Mouse (Mus musculus) forebrain, embryonic 14.5 days (tissue): Measurements from ENCODE around the gene Met. TPM values are rescaled to one million over a fixed set of nuclear protein-coding genes. Genes with fewer than 3 reads are reported as not detected.

Experiments used
- ATAC-seq: fragments of 200-750 bp; cut with Nextera tagmentation; 2 replicates; pipeline ENCODE4 v1.8.0; 2017; ENCODE audit warnings: mild to moderate bottlenecking, moderate library complexity
- DNase-seq: peaks from one replicate; pipeline ENCODE4 v3.0.0-alpha.2; 2015; ENCODE audit warnings: low spot score
- H3K27ac ChIP-seq: fragments of 300-500 bp; sonication (generic); 2 replicates; pipeline ENCODE4 v1.5.1; 2014; ENCODE audit warnings: low read depth, mild to moderate bottlenecking, control low read depth, low read length, moderate library complexity
- H3K27me3 ChIP-seq: fragments of 300-500 bp; sonication (generic); replicated peaks from 2 replicates; pipeline ENCODE4 v1.6.1; 2014; ENCODE audit warnings: low read length, control low read depth, mixed read lengths; ENCODE audit not compliant: control insufficient read depth, insufficient read depth
- H3K36me3 ChIP-seq: fragments of 300-500 bp; sonication (generic); 2 replicates; pipeline ENCODE4 v1.6.1; 2014; ENCODE audit warnings: low read length, control low read depth; ENCODE audit not compliant: control insufficient read depth, insufficient read depth
- H3K4me1 ChIP-seq: fragments of 300-500 bp; sonication (generic); 2 replicates; pipeline ENCODE4 v1.6.1; 2014; ENCODE audit warnings: antibody characterized with exemption, low read length, control low read depth; ENCODE audit not compliant: control insufficient read depth, insufficient read depth
- H3K4me2 ChIP-seq: fragments of 300-500 bp; sonication (generic); 2 replicates; pipeline ENCODE4 v1.6.1; 2014; ENCODE audit warnings: mild to moderate bottlenecking, control low read depth, low read length
- H3K4me3 ChIP-seq: fragments of 300-500 bp; sonication (generic); 2 replicates; pipeline ENCODE4 v1.5.1; 2014; ENCODE audit warnings: low read depth, low read length, control low read depth
- H3K9ac ChIP-seq: fragments of 300-500 bp; sonication (generic); 2 replicates; pipeline ENCODE4 v1.6.1; 2014; ENCODE audit warnings: mild to moderate bottlenecking, low read length, control low read depth, moderate library complexity
- H3K9me3 ChIP-seq: fragments of 300-500 bp; sonication (generic); replicated peaks from 2 replicates; pipeline ENCODE4 v1.6.1; 2016; ENCODE audit warnings: low read length, control low read depth, mixed read lengths; ENCODE audit not compliant: control insufficient read depth
- WGBS: fragments of 180-500 bp; shearing (Covaris S2); extraction: QIAGEN DNeasy Blood & Tissue Kit; methylation state at CpG from one replicate; pipeline ENCODE4 v1.1.7; 2014; 5-methylcytosine and 5-hydroxymethylcytosine counted together
- polyA plus RNA-seq: library from polyadenylated mRNA; unstranded; fragments of >200 nt; fragmentation: Nextera tagmentation; extraction: Ambion mirVana; gene quantifications from 2 replicates; pipeline ENCODE4 v1.2.1, GENCODE M21; 2014

Gene Met
- polyA plus RNA-seq, 1 experiment from 2014 or later: 0.98 TPM

DNA sequence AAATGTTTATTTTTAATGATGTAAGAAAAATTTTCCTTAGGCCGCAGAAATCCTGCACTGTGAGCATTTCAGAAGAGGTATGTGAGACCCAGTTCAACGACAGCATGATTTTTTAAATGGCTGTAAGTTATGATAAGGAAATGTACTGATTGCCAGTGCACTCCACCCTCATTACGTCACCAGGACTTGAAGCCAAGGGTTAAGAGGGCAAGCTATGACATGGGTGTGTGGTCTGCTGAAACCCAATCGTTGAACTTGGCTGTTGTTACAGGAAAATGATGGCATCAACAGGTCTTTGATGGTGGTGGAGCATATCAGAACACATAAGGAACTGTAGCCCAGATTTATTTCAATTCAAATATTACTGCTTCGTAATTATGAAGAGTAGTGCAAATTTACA is 109.6 kb downstream of the Met start:
- Histone ChIP-seq H3K4me1 (no peaks in the 10 kb centered on the region), H3K4me3 (no peak overlapping the region), H3K36me3 (no peaks in the 10 kb centered on the region), H3K27me3 (no peaks in the 10 kb centered on the region), H3K9ac (no peak overlapping the region), H3K4me2 (no peak overlapping the region), H3K27ac (no peak overlapping the region), H3K9me3 (no peaks in the 10 kb centered on the region)
- no peak for DNase-seq
- ATAC-seq: no peak
- 93% methylated on average over 5 of the region's 5 CpGs for WGBS

DNA sequence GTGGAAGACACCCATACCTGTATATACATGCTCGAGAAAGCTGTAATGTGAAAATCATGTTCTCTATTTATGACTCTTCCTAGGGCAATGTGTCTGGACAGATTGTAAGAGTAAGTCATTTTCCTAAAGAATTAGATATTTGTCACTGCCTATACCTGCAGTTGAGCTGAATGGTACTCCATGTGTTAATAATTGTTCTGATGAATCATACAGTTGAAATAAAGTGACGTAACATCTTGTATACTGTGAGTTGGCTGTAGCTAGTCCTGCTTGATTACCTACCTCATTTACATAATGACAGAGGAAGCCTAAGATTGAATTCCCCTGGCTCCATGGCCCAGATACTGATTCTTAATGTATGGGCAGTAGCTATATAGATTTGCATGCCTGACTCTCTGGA is 110.1 kb downstream of the Met start:
- WGBS: 85% methylated on average over 2 of the region's 2 CpGs
- Histone ChIP-seq H3K4me3 (no peak overlapping the region), H3K27ac (no peak overlapping the region), H3K4me2 (no peak overlapping the region), H3K9ac (no peak overlapping the region), H3K27me3 (no peaks in the 10 kb centered on the region), H3K9me3 (no peaks in the 10 kb centered on the region), H3K36me3 (no peaks in the 10 kb centered on the region), H3K4me1 (no peaks in the 10 kb centered on the region)
- ATAC-seq (no peak), DNase-seq (no peak)

DNA sequence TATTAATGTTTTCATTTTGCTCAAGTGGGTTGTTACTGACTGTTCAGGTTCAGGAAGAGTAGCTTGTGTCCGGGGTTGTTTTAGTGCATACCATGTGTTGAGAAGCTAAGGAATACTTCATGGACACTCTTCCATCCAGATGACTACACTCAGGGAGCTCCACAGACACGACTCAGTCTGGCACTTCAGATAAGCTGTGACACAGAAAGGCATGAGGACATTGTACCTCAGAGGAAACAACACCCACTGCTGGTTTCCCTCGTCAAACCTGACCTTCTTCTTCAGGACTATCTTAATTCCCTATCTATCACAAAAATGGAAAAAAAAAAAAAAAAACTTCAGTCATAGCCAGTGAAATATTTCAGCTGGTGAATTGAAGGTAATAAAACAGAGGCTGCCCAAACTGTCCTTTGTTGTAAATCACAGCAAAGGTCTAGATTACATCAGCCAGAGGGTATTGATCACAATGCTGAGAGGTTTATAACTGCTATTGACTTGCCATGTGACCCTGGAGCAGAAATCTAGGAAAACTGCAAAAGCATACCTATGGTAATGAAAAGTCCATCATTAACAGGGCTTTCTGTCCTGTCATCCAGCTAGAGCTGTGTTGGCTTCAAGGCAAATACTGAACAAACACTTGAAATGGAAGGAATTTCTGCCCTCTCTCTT is 114.6 kb downstream of the Met start:
- Histone ChIP-seq H3K36me3 (no peaks in the 10 kb centered on the region), H3K9me3 (no peaks in the 10 kb centered on the region)
- WGBS: 85% methylated on average over 3 of the region's 3 CpGs

DNA sequence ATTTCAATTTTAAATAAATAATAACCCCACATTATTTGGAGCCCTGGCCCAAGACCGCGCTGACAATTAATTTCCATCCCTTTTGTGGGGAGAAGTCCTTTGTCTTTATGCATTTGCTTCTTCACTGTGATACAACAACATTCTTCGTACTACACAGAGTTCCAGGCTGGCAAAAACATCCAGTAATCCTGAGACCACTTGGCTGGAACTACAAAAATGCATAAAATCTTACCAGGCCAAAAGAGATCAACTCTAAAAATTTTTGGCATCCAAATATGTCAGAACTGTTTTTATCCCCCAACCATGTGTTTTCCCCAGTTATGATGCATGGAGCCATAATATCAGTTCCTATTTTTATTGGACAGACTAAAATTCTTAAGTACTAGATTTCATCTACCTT is 116.7 kb downstream of the Met start:
- DNase-seq: no peak
- Histone ChIP-seq H3K27me3 (no peaks in the 10 kb centered on the region), H3K4me1 (no peaks in the 10 kb centered on the region), H3K4me3 (no peak overlapping the region), H3K4me2 (no peak overlapping the region), H3K9me3 (no peaks in the 10 kb centered on the region), H3K9ac (no peak overlapping the region), H3K36me3 (no peaks in the 10 kb centered on the region), H3K27ac (no peak overlapping the region)
- no peak for ATAC-seq
- 75% methylated on average over 3 of the region's 3 CpGs for WGBS

More for the DNA sequence above, 114.6 kb downstream of the Met start:
- Histone ChIP-seq H3K27ac (no peak overlapping the region), H3K4me3 (no peak overlapping the region), H3K4me1 (no peaks in the 10 kb centered on the region), H3K27me3 (no peaks in the 10 kb centered on the region), H3K9ac (no peak overlapping the region), H3K4me2 (no peak overlapping the region)
- DNase-seq (no peak), ATAC-seq (no peak)

DNA sequence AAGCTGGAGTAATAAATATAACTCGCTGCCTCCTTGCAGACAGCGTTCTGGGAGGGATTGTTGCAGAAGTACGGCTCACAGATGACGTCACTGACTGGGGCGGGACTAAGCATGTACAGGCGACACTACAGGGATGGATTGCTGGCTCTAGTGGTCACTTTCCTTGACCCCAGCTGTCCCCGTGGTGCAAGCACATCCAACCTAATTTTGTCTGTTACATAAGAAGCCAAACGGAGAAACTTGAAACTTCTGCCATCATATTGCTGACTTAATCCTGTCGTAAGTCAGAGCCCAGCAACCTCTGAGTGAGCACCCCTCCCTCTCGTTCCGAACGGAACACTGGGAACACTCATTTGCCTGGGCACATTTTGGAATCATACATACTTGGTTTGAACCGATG is 120.4 kb downstream of the Met start:
- Histone ChIP-seq H3K9ac (peak overlapping the region; percentile 26; the same call in 1 of the 2 replicates), H3K27ac (no peak overlapping the region), H3K4me1 (no peaks in the 10 kb centered on the region), H3K4me2 (peak overlapping the region; percentile 49), H3K4me3 (peak overlapping the region; percentile 28), H3K9me3 (no peaks in the 10 kb centered on the region), H3K36me3 (no peaks in the 10 kb centered on the region), H3K27me3 (no peaks in the 10 kb centered on the region)
- ATAC-seq (peak; percentile 92), DNase-seq (peak; percentile 78)
- WGBS: 20% methylated on average over 13 of the region's 13 CpGs

DNA sequence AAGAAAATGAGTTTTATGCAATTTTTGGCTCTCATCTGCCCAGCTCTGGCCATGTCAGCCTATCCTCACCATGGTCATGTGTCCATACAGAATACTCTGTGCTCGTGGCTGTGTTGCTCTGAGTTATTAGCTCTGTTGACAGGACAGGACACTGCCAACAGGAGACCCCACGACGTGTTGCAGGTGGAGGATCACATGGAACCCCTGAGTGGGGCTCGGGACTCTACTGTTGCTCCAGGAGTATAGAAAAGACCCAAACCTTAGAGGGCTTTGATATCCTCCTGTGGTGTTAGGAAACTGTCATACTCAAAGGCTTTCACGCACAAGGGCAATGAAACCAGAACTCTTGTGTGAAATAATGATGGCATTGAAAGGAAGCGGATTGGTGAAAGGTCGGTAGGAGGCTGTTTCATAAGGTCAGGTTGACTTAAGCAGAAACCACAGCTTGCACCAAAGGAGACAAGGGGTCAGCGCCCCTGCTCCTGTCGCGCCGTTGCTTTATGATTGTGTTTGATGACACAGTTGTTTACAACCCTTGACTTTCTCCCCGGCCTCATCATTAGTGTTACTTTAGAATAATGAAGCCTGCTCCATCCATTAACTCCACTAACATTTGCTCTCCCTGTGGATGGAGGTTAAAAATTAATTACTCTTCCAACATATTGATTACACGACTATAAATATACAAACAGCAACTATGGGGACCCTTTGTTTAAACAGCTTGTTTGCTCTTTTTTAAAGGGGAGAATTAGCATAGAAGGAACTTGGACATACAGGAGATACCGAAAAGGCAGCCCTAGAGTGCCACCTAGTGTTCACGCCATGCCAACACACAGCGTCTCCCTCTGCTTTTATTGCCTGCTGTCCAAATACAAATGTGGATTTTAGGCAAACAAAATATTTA is 125.7 kb downstream of the Met start:
- no peaks in the 10 kb centered on the region for H3K27me3 ChIP-seq
- 30% methylated on average over 16 of the region's 16 CpGs for WGBS
- H3K27ac ChIP-seq: no peak overlapping the region
- DNase-seq (peak; percentile 87), ATAC-seq (peak; percentile 93)
- no peak overlapping the region for H3K4me2 ChIP-seq
- no peaks in the 10 kb centered on the region for H3K4me1 ChIP-seq
- H3K36me3 ChIP-seq: no peaks in the 10 kb centered on the region
- H3K9me3 ChIP-seq: no peaks in the 10 kb centered on the region; the same call in 1 of the 2 replicates
- H3K4me3 ChIP-seq: no peak overlapping the region
- H3K9ac ChIP-seq: no peak overlapping the region

DNA sequence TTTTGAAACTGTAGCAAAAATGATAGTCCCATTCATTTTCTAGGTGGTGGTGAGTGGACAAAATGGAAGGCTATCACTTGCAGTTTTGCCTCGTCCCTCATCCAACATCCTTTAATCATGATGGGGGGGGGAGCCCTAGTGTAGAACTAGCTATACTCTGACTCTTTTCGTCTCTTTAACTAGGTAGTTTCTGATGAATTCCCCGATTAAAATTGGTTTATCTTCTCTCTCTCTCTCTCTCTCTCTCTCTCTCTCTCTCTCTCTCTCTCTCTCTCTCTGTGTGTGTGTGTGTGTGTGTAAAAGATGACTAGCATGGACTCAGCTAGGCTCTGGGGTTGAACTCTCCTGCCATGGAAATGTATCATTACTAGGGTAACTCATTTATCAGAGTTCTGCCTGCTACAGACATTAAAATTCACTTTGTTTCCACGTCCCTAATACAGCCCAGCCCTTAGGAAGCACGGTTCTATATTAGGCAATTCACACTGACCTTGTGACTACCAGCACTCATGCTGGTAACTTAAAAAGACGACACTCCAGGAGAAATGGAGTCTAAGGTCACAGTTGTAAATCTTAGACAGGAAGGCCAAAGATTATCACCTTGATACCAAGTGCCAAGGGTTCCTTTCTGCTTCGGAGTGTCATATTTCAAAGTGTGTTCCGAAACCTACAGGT is 126.5 kb downstream of the Met start:
- no peak for DNase-seq
- ATAC-seq: peak; percentile 47; the same call in 1 of the 2 replicates
- Histone ChIP-seq H3K9ac (no peak overlapping the region), H3K4me2 (no peak overlapping the region), H3K4me3 (no peak overlapping the region), H3K36me3 (no peaks in the 10 kb centered on the region), H3K4me1 (no peaks in the 10 kb centered on the region), H3K27me3 (no peaks in the 10 kb centered on the region), H3K9me3 (no peaks in the 10 kb centered on the region; the same call in 1 of the 2 replicates), H3K27ac (no peak overlapping the region)
- 58% methylated on average over 8 of the region's 8 CpGs for WGBS

DNA sequence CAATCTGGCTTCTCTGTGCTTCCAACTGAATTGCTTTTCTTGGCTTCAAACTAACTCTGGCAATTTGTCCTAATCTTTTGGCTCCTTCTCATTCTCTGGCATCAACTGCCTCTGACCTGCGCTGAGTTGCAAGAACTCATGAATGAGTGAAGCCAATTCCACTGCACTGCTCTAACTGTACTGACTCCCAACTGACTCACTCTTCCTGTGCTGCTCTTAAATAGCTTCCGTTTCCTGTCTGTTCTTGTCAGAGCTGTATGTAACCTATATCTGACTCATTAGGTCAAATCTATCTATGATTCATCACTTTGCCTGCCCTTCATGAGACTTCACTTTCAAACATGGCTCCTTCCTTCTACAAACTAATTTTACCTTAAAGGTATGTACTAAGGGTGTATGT is 130.4 kb downstream of the Met start:
- Histone ChIP-seq H3K36me3 (no peaks in the 10 kb centered on the region), H3K9ac (no peak overlapping the region), H3K9me3 (no peaks in the 10 kb centered on the region; the same call in 1 of the 2 replicates), H3K27ac (no peak overlapping the region), H3K4me3 (no peak overlapping the region), H3K4me1 (no peaks in the 10 kb centered on the region), H3K4me2 (no peak overlapping the region), H3K27me3 (no peaks in the 10 kb centered on the region)
- ATAC-seq (no peak), DNase-seq (no peak)
- WGBS: 94% methylated on average over 2 of the region's 2 CpGs
